16 mouse cellular contexts compared by ENCODE assay signal in genomic region chr15:13635346-13635940, GRCm38 (mm10).
DNase-seq lines count a peak whose midpoint lies in the region; ATAC-seq lines count a peak whose summit lies in the region.
"Had no signal": no experiment of that assay in that cellular context is flagged by ENCODE, and none has a peak within 500 bp of the region (broad histone marks: within the 10 kb centered on the region; RNA-seq: fewer than 3 reads in every experiment).

No protein-coding gene starts in this region.

- H3K9ac ChIP-seq in heart, embryonic 11.5 days (ENCODE audit: low read depth, low read length), result no peak overlapping the region
- H3K9ac ChIP-seq in kidney, embryonic 15.5 days, result no peak overlapping the region
- H3K9ac ChIP-seq: embryonic facial prominence, embryonic 13.5 days; neural tube, embryonic 13.5 days; stomach, embryonic 15.5 days had no signal

- no peaks in the 10 kb centered on the region for H3K36me3 ChIP-seq in heart, embryonic 11.5 days (ENCODE audit: control insufficient read depth, insufficient read depth, low read length)
- no peaks in the 10 kb centered on the region for H3K36me3 ChIP-seq in kidney, embryonic 15.5 days
- H3K36me3 ChIP-seq: embryonic facial prominence, embryonic 13.5 days; neural tube, embryonic 13.5 days; stomach, embryonic 15.5 days had no signal

- intact Hi-C loops in heart, postnatal 36 days (cut with DNase I), result no loop called here

- no peaks in the 10 kb centered on the region for H3K9me3 ChIP-seq in heart, embryonic 11.5 days (replicated peaks; ENCODE audit: control insufficient read depth, low read length)
- no peaks in the 10 kb centered on the region for H3K9me3 ChIP-seq in kidney, embryonic 15.5 days (replicated peaks)
- H3K9me3 ChIP-seq: embryonic facial prominence, embryonic 13.5 days; neural tube, embryonic 13.5 days; stomach, embryonic 15.5 days had no signal

- no peak overlapping the region for H3K4me3 ChIP-seq in heart, embryonic 11.5 days (ENCODE audit: low read depth, low read length)
- H3K4me3 ChIP-seq in kidney, embryonic 15.5 days (replicated peaks), result no peak overlapping the region
- H3K4me3 ChIP-seq: embryonic facial prominence, embryonic 13.5 days; left cerebral cortex, adult 2 months; neural tube, embryonic 13.5 days; stomach, embryonic 15.5 days had no signal

- H3K27me3 ChIP-seq in heart, embryonic 11.5 days (ENCODE audit: control insufficient read depth, insufficient read depth, low read length), result no peaks in the 10 kb centered on the region
- H3K27me3 ChIP-seq in kidney, embryonic 15.5 days, result no peaks in the 10 kb centered on the region
- H3K27me3 ChIP-seq: embryonic facial prominence, embryonic 13.5 days; neural tube, embryonic 13.5 days; stomach, embryonic 15.5 days had no signal

- H3K27ac ChIP-seq in heart, embryonic 11.5 days (ENCODE audit: low read depth, low read length), result no peak overlapping the region
- H3K27ac ChIP-seq in kidney, embryonic 15.5 days, result no peak overlapping the region
- H3K27ac ChIP-seq: embryonic facial prominence, embryonic 13.5 days; left cerebral cortex, adult 2 months; macrophage; neural tube, embryonic 13.5 days; stomach, embryonic 15.5 days had no signal

- 61% methylated on average over 2 of the region's 2 CpGs for WGBS in heart, embryonic 11.5 days (ENCODE audit: insufficient replicate concordance)
- 81% methylated on average over 2 of the region's 2 CpGs for WGBS in kidney, embryonic 15.5 days

- no peak for ATAC-seq in heart, embryonic 11.5 days (replicated peaks; ENCODE audit: insufficient number of reproducible peaks, low FRiP score, low TSS enrichment)
- no peak for ATAC-seq in kidney, embryonic 15.5 days (replicated peaks; ENCODE audit: low FRiP score)

- no peaks in the 10 kb centered on the region for H3K4me1 ChIP-seq in heart, embryonic 11.5 days (ENCODE audit: control insufficient read depth, insufficient read depth, low read length)
- no peaks in the 10 kb centered on the region for H3K4me1 ChIP-seq in kidney, embryonic 15.5 days
- H3K4me1 ChIP-seq: embryonic facial prominence, embryonic 13.5 days; neural tube, embryonic 13.5 days; stomach, embryonic 15.5 days had no signal

- no peak overlapping the region for H3K4me2 ChIP-seq in heart, embryonic 11.5 days
- H3K4me2 ChIP-seq in kidney, embryonic 15.5 days, result no peak overlapping the region
- H3K4me2 ChIP-seq: embryonic facial prominence, embryonic 13.5 days; neural tube, embryonic 13.5 days; stomach, embryonic 15.5 days had no signal

- DNase-seq in heart, adult 18-20 months, result peak; percentile 38 to 40
- DNase-seq in right cerebral cortex, adult 18-20 months, result peak; percentile 13
- DNase-seq in right cerebral cortex, postnatal 14 days, result no peak
- DNase-seq in heart, postnatal 36 days, result peak; percentile 9 to 13
- DNase-seq in spleen, adult 12 weeks (ENCODE audit: low spot score), result no peak
- DNase-seq: kidney, adult 11 months; kidney, postnatal 4 days; midbrain, embryonic 14.5 days; thymus, postnatal 4 days had no signal

Comparison
In these comparisons a context has a peak if more than half of its experiments do, and no peak if none do; other contexts are left out.
1. DNase-seq: peak in heart, adult 18-20 months (2 of 2), right cerebral cortex, adult 18-20 months (single experiment) and heart, postnatal 36 days (2 of 2); none in right cerebral cortex, postnatal 14 days (single experiment) and spleen, adult 12 weeks (single experiment).